Mouse (Mus musculus) cortical plate, adult 2 months (tissue): ENCODE results near the gene Mink1.

ENCODE experiments used
- CTCF ChIP-seq: fragments of 200-500 bp; IDR thresholded peaks from 2 replicates; pipeline ENCODE4 v1.5.1; 2011; ENCODE audit warnings: mild to moderate bottlenecking, control low read depth, low read length; ENCODE audit not compliant: insufficient read depth; ENCODE audit errors: extremely low read depth
- POLR2A ChIP-seq: fragments of 200-500 bp; IDR thresholded peaks from 2 replicates; pipeline ENCODE4 v1.6.1; 2011; ENCODE audit warnings: mild to moderate bottlenecking, low read length, control low read depth; ENCODE audit not compliant: insufficient read depth; ENCODE audit errors: extremely low read depth

DNA sequence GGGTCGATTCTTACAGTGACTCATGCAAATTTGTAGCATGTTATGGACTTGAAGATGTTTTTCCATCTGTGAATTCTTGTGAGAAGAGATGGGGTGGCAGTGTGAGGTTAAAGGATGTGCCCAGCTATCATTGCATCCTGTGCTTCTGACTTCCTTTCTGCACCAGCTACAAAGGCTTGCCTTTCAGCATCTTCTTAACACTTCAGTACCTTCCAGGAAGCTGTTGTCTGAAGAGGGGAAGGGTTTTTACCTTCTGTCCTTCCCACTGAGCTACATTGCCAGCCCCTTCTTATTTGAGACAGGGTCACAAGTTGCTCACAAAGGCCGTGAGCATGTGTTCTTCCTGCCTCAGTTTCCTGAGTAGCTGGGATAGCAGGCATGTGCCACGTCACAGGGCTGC is 18.2 kb downstream of the Mink1 start:
- TF ChIP-seq CTCF (no peak), POLR2A (no peak)
